Mouse (Mus musculus) heart, adult 2 months (tissue): ENCODE measurements around the gene Cabp7.

Experiments used
- CTCF ChIP-seq: fragments of 200-600 bp; IDR thresholded peaks from 2 replicates; pipeline ENCODE4 v1.8.1; 2022; ENCODE audit warnings: antibody characterized with exemption, mild to moderate bottlenecking, moderate library complexity
- POLR2A ChIP-seq: fragments of 200-500 bp; IDR thresholded peaks from 2 replicates; pipeline ENCODE4 v1.6.1; 2011; ENCODE audit warnings: mild to moderate bottlenecking, low read depth, low read length, control low read depth; ENCODE audit not compliant: insufficient read depth

- TF ChIP-seq CTCF (no peak), POLR2A (no peak)
Observed at GRCm38 (mm10) chr11:4692162-4692561, 54.4 kb downstream of the Cabp7 start.
